Mouse (Mus musculus): ENCODE results near the gene D11Wsu47e.

The D11Wsu47e gene

GRCm38 (mm10) chr11:113667122-113667521 is 17.1 kb upstream of the D11Wsu47e start:
- no peak for DNase-seq

GRCm38 (mm10) chr11:113667704-113668103 is 16.5 kb upstream of the D11Wsu47e start:
- no peak for DNase-seq

- DNase-seq = no peak
Measured at GRCm38 (mm10) chr11:113668857-113669256, 15.4 kb upstream of the D11Wsu47e start.

- DNase-seq = no peak
Measured at GRCm38 (mm10) chr11:113669711-113670110, 14.5 kb upstream of the D11Wsu47e start.

GRCm38 (mm10) chr11:113673614-113674013 is 10.6 kb upstream of the D11Wsu47e start:
- no peak for DNase-seq

GRCm38 (mm10) chr11:113674595-113674994 is 9.6 kb upstream of the D11Wsu47e start:
- no peak for DNase-seq

- no peak for DNase-seq
Measured at GRCm38 (mm10) chr11:113676847-113677246, 7.4 kb upstream of the D11Wsu47e start.

- no peak for DNase-seq
Measured at GRCm38 (mm10) chr11:113677378-113677777, 6.8 kb upstream of the D11Wsu47e start.

- DNase-seq = no peak
Measured at GRCm38 (mm10) chr11:113678373-113678772, 5.8 kb upstream of the D11Wsu47e start.

- no peak for DNase-seq
Measured at GRCm38 (mm10) chr11:113680954-113681353, 3.3 kb upstream of the D11Wsu47e start.

- DNase-seq = no peak
Measured at GRCm38 (mm10) chr11:113681979-113682378, 2.2 kb upstream of the D11Wsu47e start.

- peak; percentile 29 for DNase-seq
Measured at GRCm38 (mm10) chr11:113682897-113683626, 1.1 kb upstream of the D11Wsu47e start.

GRCm38 (mm10) chr11:113683627-113683956 is 620 bp upstream of the D11Wsu47e start:
- DNase-seq = no peak

- DNase-seq = no peak
Measured at GRCm38 (mm10) chr11:113684707-113685426, 655 bp downstream of the D11Wsu47e start.

- DNase-seq = no peak
Measured at GRCm38 (mm10) chr11:113687031-113687430, 2.8 kb downstream of the D11Wsu47e start.

- DNase-seq = no peak
Measured at GRCm38 (mm10) chr11:113690506-113690905, 6.3 kb downstream of the D11Wsu47e start.

- no peak for DNase-seq
Measured at GRCm38 (mm10) chr11:113691318-113691717, 7.1 kb downstream of the D11Wsu47e start.

- no peak for DNase-seq
Measured at GRCm38 (mm10) chr11:113691851-113692250, 7.6 kb downstream of the D11Wsu47e start.

- no peak for DNase-seq
Measured at GRCm38 (mm10) chr11:113697571-113697970, 13.4 kb downstream of the D11Wsu47e start.

- DNase-seq = no peak
Measured at GRCm38 (mm10) chr11:113698013-113698545, 13.9 kb downstream of the D11Wsu47e start.

- DNase-seq = no peak
Measured at GRCm38 (mm10) chr11:113699643-113700042, 15.4 kb downstream of the D11Wsu47e start.

- DNase-seq = peak; percentile 77
Measured at GRCm38 (mm10) chr11:113703758-113704157, 19.5 kb downstream of the D11Wsu47e start.

GRCm38 (mm10) chr11:113705966-113706652 is 21.9 kb downstream of the D11Wsu47e start:
- DNase-seq = no peak
